Mouse (Mus musculus) heart, postnatal 0 days (tissue): ENCODE results near the gene Dlk1. TPM values are rescaled to one million over a fixed set of nuclear protein-coding genes. Genes with fewer than 3 reads are reported as not detected.

Source experiments
- ATAC-seq: fragments of 200-750 bp; cut with Nextera tagmentation; 2 replicates; pipeline ENCODE4 v1.8.0; 2017; ENCODE audit warnings: low read depth, moderate number of reproducible peaks, moderate library complexity; ENCODE audit not compliant: insufficient read depth
- DNase-seq: peaks from one replicate; pipeline ENCODE4 v3.0.0-alpha.2; 2016; ENCODE audit warnings: low spot score
- H3K27ac ChIP-seq: fragments of 300-500 bp; sonication (generic); 2 replicates; pipeline ENCODE4 v1.5.1; 2014; ENCODE audit warnings: low read depth, mild to moderate bottlenecking
- H3K27me3 ChIP-seq: fragments of 300-500 bp; sonication (generic); 2 replicates; pipeline ENCODE4 v1.6.1; 2014; ENCODE audit warnings: low read length, mixed read lengths; ENCODE audit not compliant: control insufficient read depth, insufficient read depth
- H3K36me3 ChIP-seq: fragments of 300-500 bp; sonication (generic); replicated peaks from 2 replicates; pipeline ENCODE4 v1.6.1; 2014; ENCODE audit warnings: low read length, mixed read lengths; ENCODE audit not compliant: control insufficient read depth, insufficient read depth
- H3K4me1 ChIP-seq: fragments of 300-500 bp; sonication (generic); 2 replicates; pipeline ENCODE4 v1.6.1; 2014; ENCODE audit warnings: antibody characterized with exemption; ENCODE audit not compliant: control insufficient read depth, insufficient read depth
- H3K4me2 ChIP-seq: fragments of 300-500 bp; sonication (generic); 2 replicates; pipeline ENCODE4 v1.6.1; 2014; ENCODE audit warnings: low read depth, mild to moderate bottlenecking, low read length, moderate library complexity
- H3K4me3 ChIP-seq: fragments of 300-500 bp; sonication (generic); 2 replicates; pipeline ENCODE4 v1.5.1; 2014; ENCODE audit warnings: low read depth, low read length
- H3K9ac ChIP-seq: fragments of 300-500 bp; sonication (generic); replicated peaks from 2 replicates; pipeline ENCODE4 v1.6.1; 2014; ENCODE audit warnings: low read depth, low read length, mixed read lengths
- H3K9me3 ChIP-seq: fragments of 300-500 bp; sonication (generic); replicated peaks from 2 replicates; pipeline ENCODE4 v1.6.1; 2016; ENCODE audit warnings: low read length; ENCODE audit not compliant: control insufficient read depth
- CTCF ChIP-seq: IDR thresholded peaks from 2 replicates; pipeline ENCODE4 v1.5.1; 2016; ENCODE audit warnings: antibody characterized with exemption, control low read depth, low read depth
- EP300 ChIP-seq: IDR thresholded peaks from 2 replicates; pipeline ENCODE4 v1.6.1; 2016; ENCODE audit warnings: antibody characterized with exemption, low read depth
- WGBS: fragments of 180-500 bp; shearing (Covaris S2); extraction: QIAGEN DNeasy Blood & Tissue Kit; methylation state at CpG from one replicate; pipeline ENCODE4 v1.1.7; 2014; 5-methylcytosine and 5-hydroxymethylcytosine counted together
- polyA plus RNA-seq: library from polyadenylated mRNA; unstranded; fragments of >200 nt; fragmentation: Nextera tagmentation; extraction: Ambion mirVana; gene quantifications from 2 replicates; pipeline ENCODE4 v1.2.1, GENCODE M21; 2015
- total RNA-seq: library from RNA; depleted of rRNA; stranded (reverse); fragments of >200 nt; gene quantifications from 2 replicates; pipeline ENCODE4 v1.2.3, GENCODE M21; 2014; ENCODE audit warnings: low replicate concordance

Dlk1 gene
- total and polyA plus RNA-seq, 2 experiments from 2014 or later, result 45.0 to 55.1 TPM

DNA sequence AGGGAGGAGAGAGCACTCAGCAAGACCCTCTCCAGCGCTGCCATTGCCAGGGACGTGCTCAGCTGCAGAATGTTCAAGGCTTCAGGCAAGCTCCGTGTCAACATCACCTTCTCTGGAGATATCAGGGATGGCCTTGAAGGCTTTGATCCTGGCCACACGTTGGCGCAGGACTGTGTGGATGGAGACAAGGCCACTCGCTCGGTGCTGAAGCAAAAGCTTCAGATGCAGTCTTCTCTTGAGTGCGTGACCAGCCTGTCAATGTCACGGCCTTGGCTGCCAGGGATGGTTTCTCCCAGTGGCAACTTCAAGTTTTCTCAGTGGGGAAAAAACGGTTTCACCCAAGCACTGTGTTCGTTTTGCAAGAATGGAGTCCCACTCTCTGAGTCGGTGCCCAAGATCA is 26.6 kb upstream of the Dlk1 start:
- Histone ChIP-seq H3K36me3 (no peaks in the 10 kb centered on the region), H3K27ac (no peak overlapping the region), H3K4me2 (no peak overlapping the region), H3K9ac (no peak overlapping the region), H3K4me1 (no peaks in the 10 kb centered on the region), H3K4me3 (no peak overlapping the region), H3K9me3 (no peaks in the 10 kb centered on the region), H3K27me3 (peaks cover 13% of the 10 kb centered on the region; the same call in 1 of the 2 replicates)
- 60% methylated on average over 12 of the region's 12 CpGs for WGBS
- no peak for ATAC-seq
- no peak for DNase-seq
- TF ChIP-seq CTCF, result no peak

DNA sequence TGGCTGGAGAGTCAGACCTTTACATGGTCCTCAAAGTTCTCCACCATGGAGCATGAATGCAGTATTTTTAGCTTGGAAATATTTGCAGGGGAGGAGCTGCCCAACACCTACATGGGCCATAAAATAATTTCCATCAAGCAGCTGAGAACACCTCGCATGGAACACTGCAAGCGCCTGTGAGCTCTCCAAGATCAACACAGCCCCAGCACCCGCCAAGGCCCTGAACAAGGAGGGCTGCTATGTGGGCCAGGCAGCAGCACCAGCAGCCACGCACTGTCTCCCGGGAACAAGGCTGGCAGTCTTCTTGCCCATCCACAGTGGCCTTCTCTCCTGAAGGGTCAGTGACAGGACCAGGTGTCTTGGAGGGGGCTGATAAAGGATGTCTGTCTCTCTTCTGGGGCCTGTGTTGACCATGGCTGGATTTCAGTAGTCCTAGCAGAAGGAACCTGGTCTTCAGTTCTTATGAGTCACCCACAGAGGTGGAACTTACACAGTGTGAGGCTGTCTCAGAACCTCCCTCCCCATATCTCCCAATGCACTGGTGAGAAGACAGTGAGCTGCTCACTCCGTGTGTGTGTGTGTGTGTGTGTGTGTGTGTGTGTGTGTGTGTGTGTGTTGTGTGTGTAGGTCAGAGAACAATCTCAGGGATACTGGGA is 20.0 kb upstream of the Dlk1 start:
- Histone ChIP-seq H3K36me3 (no peaks in the 10 kb centered on the region), H3K27ac (no peak overlapping the region), H3K27me3 (no peaks in the 10 kb centered on the region), H3K4me3 (no peak overlapping the region), H3K9ac (no peak overlapping the region), H3K4me2 (no peak overlapping the region), H3K4me1 (0 out of 2 replicates have a peak, but pooled peaks cover 3% of the 10 kb centered on the region), H3K9me3 (no peaks in the 10 kb centered on the region)
- DNase-seq (no peak), ATAC-seq (no peak)
- TF ChIP-seq CTCF, result no peak
- no peak for TF ChIP-seq EP300
- WGBS, result 55% methylated on average over 6 of the region's 6 CpGs

DNA sequence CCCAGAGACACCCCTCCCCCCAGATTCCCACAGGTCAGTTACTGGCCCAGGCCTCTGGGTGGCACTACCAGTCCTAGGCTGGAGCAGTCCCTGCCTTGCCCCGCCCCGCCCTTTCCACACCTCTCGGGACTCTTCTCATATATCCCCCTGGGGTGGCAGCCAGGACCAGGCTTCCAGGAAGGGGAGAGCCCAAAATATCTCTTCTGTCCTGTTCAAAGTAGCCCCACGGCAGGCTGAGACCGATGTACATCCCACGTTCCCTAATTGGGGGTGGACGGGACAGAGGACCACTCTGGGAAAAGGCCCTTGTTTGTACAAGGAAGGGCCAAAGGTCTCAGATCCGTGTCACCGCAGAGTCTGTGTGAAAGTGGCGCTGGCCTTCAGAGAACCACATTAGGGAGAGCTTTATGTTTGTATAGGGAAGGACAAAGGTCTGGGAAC is 16.2 kb upstream of the Dlk1 start:
- Histone ChIP-seq H3K9me3 (no peaks in the 10 kb centered on the region), H3K27ac (no peak overlapping the region), H3K4me3 (no peak overlapping the region), H3K36me3 (no peaks in the 10 kb centered on the region), H3K4me2 (no peak overlapping the region), H3K4me1 (0 out of 2 replicates have a peak, but pooled peaks cover 13% of the 10 kb centered on the region), H3K27me3 (no peaks in the 10 kb centered on the region), H3K9ac (no peak overlapping the region)
- ATAC-seq, result peak; percentile 62
- TF ChIP-seq CTCF, result peak; percentile 58
- no peak for TF ChIP-seq EP300
- DNase-seq, result peak; percentile 38
- 8% methylated on average over 10 of the region's 10 CpGs for WGBS

DNA sequence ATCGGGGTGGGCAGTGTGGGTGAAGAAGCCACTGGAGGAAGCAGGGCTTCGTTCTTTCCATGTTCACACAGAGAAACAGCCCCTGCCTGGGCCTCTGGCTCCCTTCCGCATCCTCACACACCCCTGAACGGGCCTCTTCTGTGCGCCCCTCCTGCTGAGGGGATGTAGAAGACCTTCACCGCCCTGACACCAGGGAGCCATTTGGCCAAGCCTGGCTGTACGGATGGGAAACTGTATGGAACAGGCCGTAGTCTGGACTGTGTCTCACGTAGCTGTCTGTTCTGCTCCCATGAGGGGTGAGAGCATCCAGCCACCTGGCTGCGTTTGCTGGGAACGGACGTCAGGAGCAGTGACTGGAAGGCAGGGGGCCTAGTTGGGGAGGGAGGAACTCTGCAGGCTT is 15.8 kb upstream of the Dlk1 start:
- no peaks in the 10 kb centered on the region for H3K9me3 ChIP-seq
- H3K4me2 ChIP-seq, result no peak overlapping the region
- no peaks in the 10 kb centered on the region for H3K27me3 ChIP-seq
- no peak for DNase-seq
- 0 out of 2 replicates have a peak overlapping the region, but pooled peaks have one; percentile 32 for H3K27ac ChIP-seq
- ATAC-seq, result 0 out of 2 replicates have a peak, but pooled peaks have one; percentile 12
- no peak overlapping the region for H3K4me3 ChIP-seq
- WGBS, result 25% methylated on average over 12 of the region's 12 CpGs
- H3K4me1 ChIP-seq, result 0 out of 2 replicates have a peak, but pooled peaks cover 13% of the 10 kb centered on the region
- no peaks in the 10 kb centered on the region for H3K36me3 ChIP-seq
- no peak overlapping the region for H3K9ac ChIP-seq
- TF ChIP-seq EP300, result no peak
- no peak for TF ChIP-seq CTCF

DNA sequence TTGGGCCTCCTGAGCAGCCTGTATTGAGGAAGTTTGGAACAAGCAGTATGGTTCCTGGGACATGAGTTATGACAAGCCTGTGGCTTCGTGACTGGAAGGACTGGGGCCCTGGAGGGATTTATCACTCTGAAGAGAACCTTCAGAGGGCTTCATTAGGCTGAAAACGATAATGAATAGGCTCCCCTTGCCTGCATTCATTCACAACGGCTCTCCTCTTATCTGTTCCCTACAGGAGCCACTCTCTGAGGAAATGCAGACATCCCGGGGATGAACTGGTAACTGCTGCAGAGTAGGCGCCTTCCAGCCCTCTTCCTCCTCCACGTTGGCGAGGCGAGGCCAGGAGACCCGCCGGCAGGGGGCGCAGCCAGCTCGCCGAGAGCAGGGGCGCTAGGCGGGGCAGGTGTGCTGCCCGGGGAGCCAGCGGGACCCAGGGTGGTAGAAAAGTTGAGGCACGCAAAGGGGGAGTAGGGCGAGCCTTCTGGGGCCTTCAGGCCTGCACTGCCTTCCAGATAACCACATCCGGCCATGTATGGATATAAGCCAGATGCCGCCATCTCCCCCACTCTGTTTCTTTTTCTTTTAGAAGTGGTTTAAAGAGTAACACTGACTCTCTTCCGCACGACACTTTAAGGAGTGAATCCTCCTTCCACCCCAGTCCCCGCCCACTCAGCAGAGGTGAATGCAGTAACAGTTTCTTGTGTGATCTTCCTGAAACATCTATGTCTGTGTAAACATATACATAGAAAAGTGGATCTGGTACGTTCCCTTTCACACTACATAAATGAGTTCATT is 14.9 kb upstream of the Dlk1 start:
- Histone ChIP-seq H3K4me1 (0 out of 2 replicates have a peak, but pooled peaks cover 13% of the 10 kb centered on the region), H3K27me3 (no peaks in the 10 kb centered on the region), H3K9ac (no peak overlapping the region), H3K36me3 (no peaks in the 10 kb centered on the region), H3K9me3 (no peaks in the 10 kb centered on the region), H3K4me3 (peak overlapping the region; percentile 12), H3K27ac (peak overlapping the region; percentile 32; the same call in 1 of the 2 replicates), H3K4me2 (peak overlapping the region; percentile 44)
- DNase-seq (peak; percentile 52), ATAC-seq (peak; percentile 45; the same call in 1 of the 2 replicates)
- TF ChIP-seq CTCF (peak; percentile 90), EP300 (no peak)
- WGBS, result 11% methylated on average over 25 of the region's 25 CpGs
